Mouse (Mus musculus): ENCODE measurements around the gene Olfr983. TPM values are rescaled to one million over a fixed set of nuclear protein-coding genes. Genes with fewer than 3 reads are reported as not detected.

The Olfr983 gene
- total and polyA plus RNA-seq, 3 experiments: not detected

DNA sequence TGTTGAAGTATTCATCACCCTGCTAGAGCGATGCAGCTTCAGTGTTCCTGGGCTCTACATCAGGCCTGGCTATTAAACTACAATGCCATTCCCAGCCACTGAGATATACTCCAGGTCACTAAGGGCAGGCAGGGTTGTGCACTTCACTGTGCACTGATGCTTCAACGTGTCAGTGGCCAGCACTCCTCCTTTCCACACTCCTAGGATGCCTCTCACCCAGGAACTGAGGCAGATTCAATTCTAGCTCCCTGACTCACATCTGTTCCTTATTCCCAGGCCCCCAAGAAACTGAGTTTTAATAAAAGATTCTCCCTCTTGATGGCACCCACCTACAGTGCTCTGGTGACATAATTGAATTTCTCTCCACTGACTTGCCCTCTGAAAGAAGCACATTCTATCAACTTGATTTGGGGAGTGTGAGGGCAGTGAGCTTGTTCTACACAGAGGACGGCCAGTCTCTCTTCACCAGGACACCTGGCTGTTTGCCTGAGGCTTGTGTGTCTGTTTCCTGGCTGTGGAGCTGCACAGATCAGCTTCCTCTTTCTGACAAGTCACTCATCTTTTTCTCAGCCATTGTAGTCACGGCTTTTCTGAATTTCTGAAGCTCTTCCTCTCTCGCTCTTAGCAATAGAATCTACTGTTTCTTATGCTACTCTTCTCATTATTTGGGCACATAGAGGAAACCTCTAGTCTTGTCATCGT, 43.7 kb upstream of the Olfr983 start:
- dilution Hi-C loops (cut with MboI; ENCODE audit: extremely low pct_ligation_motif_present, extremely low pct_unique_long_range_greater_than_20kb, low sequenced_read_pairs): no loop called here
- Histone ChIP-seq H3K36me3 (replicated peaks in 1 of 2; ENCODE audit: control insufficient read depth in 1 of 2, insufficient read depth in 1 of 2, low read length in 1 of 2) (no peaks in the 10 kb centered on the region), H3K27ac (ENCODE audit: insufficient read depth, low read depth) (no peak overlapping the region), H3K4me1 (ENCODE audit: control insufficient read depth in 1 of 2, insufficient read depth in 2 of 2) (peaks cover 4 to 17% of the 10 kb centered on the region in 2 experiments), H3K79me2 (replicated peaks; ENCODE audit: control insufficient read depth, extremely low read depth, insufficient read depth, poor library complexity, severe bottlenecking) (no peaks in the 10 kb centered on the region), H3K9me3 (replicated peaks; ENCODE audit: low read length) (no peaks in the 10 kb centered on the region), H3K9ac (ENCODE audit: insufficient read depth, low read depth) (no peak overlapping the region), H3K27me3 (replicated peaks) (no peaks in the 10 kb centered on the region), H3K4me3 (replicated peaks in 1 of 3; ENCODE audit: low read depth in 2 of 3, low read length in 2 of 3, poor library complexity in 1 of 3) (no peak overlapping the region), H3K4me2 (ENCODE audit: insufficient read depth, low read depth, poor library complexity, severe bottlenecking) (no peak overlapping the region)
- TF ChIP-seq ELF1 (IDR thresholded peaks at IDR 0.05; ENCODE audit: low read depth, low read length) (no peak), EP300 (IDR thresholded peaks at IDR 0.05; ENCODE audit: low read length) (no peak), CHD1 (IDR thresholded peaks at IDR 0.05; ENCODE audit: low read depth, low read length) (no peak), MAZ (IDR thresholded peaks at IDR 0.05; ENCODE audit: low read depth, low read length) (no peak), POLR2A (IDR thresholded peaks at IDR 0.05; ENCODE audit: low read depth, low read length) (no peak), CTCF (conservative IDR thresholded peaks at IDR 0.05 in 1 of 2, IDR thresholded peaks at IDR 0.05 in 1 of 2; ENCODE audit: low read depth in 2 of 2, low read length in 2 of 2) (no peak), E2F4 (IDR thresholded peaks at IDR 0.05; ENCODE audit: insufficient replicate concordance, low read depth, low read length) (no peak), MYC (IDR thresholded peaks at IDR 0.05; ENCODE audit: low read depth, low read length) (no peak), ZKSCAN1 (IDR thresholded peaks at IDR 0.05; ENCODE audit: borderline replicate concordance, low read depth, low read length) (no peak), UBTF (IDR thresholded peaks at IDR 0.05; ENCODE audit: low read depth, low read length) (no peak), NELFE (IDR thresholded peaks at IDR 0.05; ENCODE audit: low read depth, low read length) (no peak), NRF1 (IDR thresholded peaks at IDR 0.05; ENCODE audit: low read depth, low read length) (no peak), IRF4 (IDR thresholded peaks at IDR 0.05; ENCODE audit: low read depth, low read length) (no peak), CHD2 (IDR thresholded peaks at IDR 0.05; ENCODE audit: low read length) (no peak), SIN3A (IDR thresholded peaks at IDR 0.05; ENCODE audit: low read length) (no peak), USF2 (conservative IDR thresholded peaks at IDR 0.05; ENCODE audit: low read depth, low read length) (no peak)
- DNase-seq (ENCODE audit: extremely low read depth): peak; percentile 49
- in situ Hi-C loops (cut with MboI; ENCODE audit: low pct_ligation_motif_present, low pct_unique_long_range_greater_than_20kb, low sequenced_read_pairs): loop anchor here (10.0 kb wide), 1 partner anchor 58 kb away; the partner anchor contains the start of gene Zfp202

DNA sequence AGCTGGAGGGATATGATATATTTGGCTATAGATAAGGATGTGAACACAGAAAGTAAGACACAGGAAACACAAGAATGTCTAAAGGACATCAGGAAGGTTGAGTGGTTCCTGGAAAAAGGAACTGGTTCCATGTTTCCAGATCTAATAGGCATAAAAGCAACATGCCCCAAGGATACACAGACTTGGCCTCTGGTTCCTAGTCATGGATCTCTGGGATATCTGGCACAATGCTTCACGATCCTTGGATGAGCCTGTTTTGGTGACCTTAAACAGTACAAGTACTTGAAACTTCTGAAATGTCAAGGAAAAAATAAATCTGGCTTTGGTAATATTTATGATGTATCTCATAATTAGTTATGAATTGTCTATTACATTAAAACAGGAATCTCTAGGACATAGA, 37.2 kb upstream of the Olfr983 start:
- Histone ChIP-seq H3K9me3 (replicated peaks; ENCODE audit: low read length) (no peaks in the 10 kb centered on the region), H3K4me2 (ENCODE audit: insufficient read depth, low read depth, poor library complexity, severe bottlenecking) (no peak overlapping the region), H3K4me1 (ENCODE audit: control insufficient read depth in 1 of 2, insufficient read depth in 2 of 2) (peaks cover 0 to 1% of the 10 kb centered on the region in 2 experiments; a peak in 1 of 4 replicates), H3K9ac (ENCODE audit: insufficient read depth, low read depth) (no peak overlapping the region), H3K36me3 (replicated peaks in 1 of 2; ENCODE audit: control insufficient read depth in 1 of 2, insufficient read depth in 1 of 2, low read length in 1 of 2) (no peaks in the 10 kb centered on the region), H3K27me3 (replicated peaks) (no peaks in the 10 kb centered on the region), H3K4me3 (replicated peaks in 1 of 3; ENCODE audit: low read depth in 2 of 3, low read length in 2 of 3, poor library complexity in 1 of 3) (no peak overlapping the region), H3K27ac (ENCODE audit: insufficient read depth, low read depth) (no peak overlapping the region), H3K79me2 (replicated peaks; ENCODE audit: control insufficient read depth, extremely low read depth, insufficient read depth, poor library complexity, severe bottlenecking) (no peaks in the 10 kb centered on the region)
- in situ Hi-C loops (cut with MboI; ENCODE audit: low pct_ligation_motif_present, low pct_unique_long_range_greater_than_20kb, low sequenced_read_pairs) (loop anchor here (10.0 kb wide), 1 partner anchor 64 kb away; the partner anchor contains the start of gene Zfp202), dilution Hi-C loops (cut with MboI; ENCODE audit: extremely low pct_ligation_motif_present, extremely low pct_unique_long_range_greater_than_20kb, low sequenced_read_pairs) (no loop called here)
- DNase-seq (ENCODE audit: extremely low read depth): no peak
- no peak for TF ChIP-seq BHLHE40 (IDR thresholded peaks at IDR 0.05; ENCODE audit: low read depth, low read length)
- TF ChIP-seq ZNF384 (IDR thresholded peaks at IDR 0.05; ENCODE audit: low read depth, low read length): no peak
- no peak for TF ChIP-seq TCF12 (IDR thresholded peaks at IDR 0.05; ENCODE audit: low read depth, low read length)
- TF ChIP-seq NELFE (IDR thresholded peaks at IDR 0.05; ENCODE audit: low read depth, low read length): no peak
- no peak for TF ChIP-seq MAFK (IDR thresholded peaks at IDR 0.05; ENCODE audit: insufficient replicate concordance, low read length)
- no peak for TF ChIP-seq CHD1 (IDR thresholded peaks at IDR 0.05; ENCODE audit: low read depth, low read length)
- no peak for TF ChIP-seq MYC (IDR thresholded peaks at IDR 0.05; ENCODE audit: low read depth, low read length)
- TF ChIP-seq ZMIZ1 (IDR thresholded peaks at IDR 0.05; ENCODE audit: low read depth, low read length): no peak
- TF ChIP-seq JUN (IDR thresholded peaks at IDR 0.05; ENCODE audit: insufficient read depth, low read depth, low read length): no peak
- TF ChIP-seq MEF2A (IDR thresholded peaks at IDR 0.05; ENCODE audit: borderline replicate concordance, low read depth, low read length): no peak
- TF ChIP-seq UBTF (IDR thresholded peaks at IDR 0.05; ENCODE audit: low read depth, low read length): no peak
